Mouse (Mus musculus): ENCODE measurements around the gene Dram1.

Dram1 gene

GRCm38 (mm10) chr10:88295091-88295490 lies 83.8 kb downstream of the Dram1 start:
- no peak for DNase-seq (ENCODE audit: low read depth, low spot score)

- DNase-seq (ENCODE audit: low read depth, low spot score), result no peak
These were observed 90.8 kb downstream of the Dram1 start for GRCm38 (mm10) chr10:88288061-88288460.

GRCm38 (mm10) chr10:88287261-88287660 lies 91.6 kb downstream of the Dram1 start:
- DNase-seq (ENCODE audit: low read depth, low spot score), result no peak

GRCm38 (mm10) chr10:88284343-88284990 lies 94.4 kb downstream of the Dram1 start:
- no peak for DNase-seq (ENCODE audit: low read depth, low spot score)

GRCm38 (mm10) chr10:88281699-88282098 lies 97.2 kb downstream of the Dram1 start:
- no peak for DNase-seq (ENCODE audit: low read depth, low spot score)

GRCm38 (mm10) chr10:88274045-88274444 lies 104.8 kb downstream of the Dram1 start:
- no peak for DNase-seq (ENCODE audit: low read depth, low spot score)

Data from brain, adult 2 months (tissue).